Mouse (Mus musculus) left cerebral cortex, postnatal 25 days (tissue): ENCODE data around the gene Arhgap15. TPM values are rescaled to one million over a fixed set of nuclear protein-coding genes. Genes with fewer than 3 reads are reported as not detected.

Experiments used
- DNase-seq, 2 experiments: peaks; one replicate each; pipeline ENCODE4 v3.0.0; 2022; ENCODE audit warnings: low spot score in 2 of 2, mixed read lengths in 1 of 2
- intact Hi-C: fragments of 180-260 bp; cut with DNase I; formaldehyde crosslinking; loops from one replicate; pipeline ENCODE4 v1.15.1; 2025
- total RNA-seq, 2 experiments: library from RNA; stranded (reverse); gene quantifications; 2 replicates each; pipeline ENCODE4 v1.2.3; 2021

Gene Arhgap15
- total RNA-seq, 2 experiments from 2014 or later, result 10.3 to 10.5 TPM

- intact Hi-C loops, result no loop called here
- DNase-seq, result no peak
Observed at GRCm38 (mm10) chr2:44444938-44445337, 696.3 kb downstream of the Arhgap15 start.

Other genes with a start within 250 kb of the Arhgap15 start
- under 1 TPM; 0.11 to 0.21 TPM for gene Kynu, start 193.5 kb upstream of the Arhgap15 start, total RNA-seq